Mouse (Mus musculus) thymus, postnatal 14 days (tissue): Measurements from ENCODE around the gene Rad51b.
A peak's percentile ranks its signal among the peaks of the same experiment; 100 is the strongest.

ENCODE experiments used
- DNase-seq: peaks from one replicate; pipeline ENCODE4 v3.0.0; 2021

Rad51b gene

DNA sequence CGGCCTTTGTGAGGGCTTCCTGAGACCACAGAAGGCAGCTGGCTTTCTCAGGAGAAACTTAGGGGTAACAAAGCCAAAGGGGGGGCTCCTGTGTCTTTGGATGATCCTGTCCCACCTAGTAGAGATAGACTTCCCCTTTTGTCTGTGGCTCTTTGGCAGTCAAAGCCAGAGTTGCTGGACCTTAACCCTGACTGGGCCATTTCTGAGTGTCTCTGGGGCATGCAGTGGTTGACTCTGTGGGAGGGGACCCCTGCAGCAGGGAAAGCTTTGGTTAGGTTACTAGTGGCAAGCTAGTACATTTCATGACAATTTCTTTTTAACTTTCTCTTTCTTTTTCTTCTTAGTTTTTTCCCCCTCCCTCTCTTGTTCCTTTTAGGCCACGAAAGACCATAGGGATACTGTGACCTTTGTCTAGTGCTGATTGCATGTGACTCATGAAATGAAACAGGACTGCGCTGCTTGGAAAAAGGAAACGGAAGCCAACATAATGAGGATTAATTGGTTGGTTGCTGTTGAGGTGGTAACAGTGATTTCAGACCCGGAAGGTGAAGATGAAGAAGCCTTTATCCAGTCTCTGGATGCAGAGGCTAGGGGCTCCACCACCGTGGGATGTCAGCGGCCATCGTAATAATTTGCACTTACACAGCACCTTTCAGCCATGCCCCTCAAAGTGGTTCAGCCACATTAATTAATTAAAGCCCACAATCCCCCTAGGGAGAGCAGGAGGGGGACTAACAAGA is 516.7 kb downstream of the Rad51b start:
- no peak for DNase-seq

- DNase-seq = no peak
Observed at GRCm38 (mm10) chr12:79814312-79815091, 517.4 kb downstream of the Rad51b start.

GRCm38 (mm10) chr12:79816241-79816640 is 519.2 kb downstream of the Rad51b start:
- no peak for DNase-seq

DNA sequence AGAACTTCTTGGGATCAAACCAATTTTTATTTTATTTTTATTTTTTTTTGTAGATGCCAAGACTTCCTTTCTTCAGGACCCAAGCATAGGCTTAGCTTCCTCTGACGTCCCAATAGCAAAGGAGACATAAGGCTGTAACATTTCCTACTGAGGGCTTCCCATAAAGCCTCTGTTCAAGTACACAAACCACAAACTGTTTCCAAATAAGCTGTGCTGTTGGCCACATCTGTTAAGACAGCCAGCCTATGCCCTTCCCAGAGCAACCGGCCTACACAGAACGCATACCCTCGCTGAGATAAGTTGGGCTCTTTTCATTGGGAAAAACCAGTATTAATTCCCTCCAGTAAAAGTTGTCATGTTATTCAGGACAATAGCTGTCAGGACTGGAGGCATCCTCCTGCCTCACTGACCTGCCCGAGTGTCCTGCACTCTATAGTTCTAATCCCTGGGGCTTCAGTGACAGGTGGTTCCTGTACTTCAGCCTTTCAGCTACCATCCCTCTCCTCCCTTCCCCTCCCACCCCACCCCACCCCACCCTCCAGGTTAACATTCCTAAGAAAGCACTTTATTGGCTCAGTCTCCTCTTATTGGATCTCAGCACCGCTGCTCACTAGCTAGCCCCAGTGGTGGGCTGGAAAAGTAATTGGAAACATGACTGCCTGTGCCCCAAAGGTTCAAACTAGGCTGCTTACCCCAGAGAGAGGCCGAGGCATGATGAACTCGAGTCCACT is 523.3 kb downstream of the Rad51b start:
- DNase-seq = no peak

- DNase-seq = no peak
Observed at GRCm38 (mm10) chr12:79821901-79822300, 524.8 kb downstream of the Rad51b start.

DNA sequence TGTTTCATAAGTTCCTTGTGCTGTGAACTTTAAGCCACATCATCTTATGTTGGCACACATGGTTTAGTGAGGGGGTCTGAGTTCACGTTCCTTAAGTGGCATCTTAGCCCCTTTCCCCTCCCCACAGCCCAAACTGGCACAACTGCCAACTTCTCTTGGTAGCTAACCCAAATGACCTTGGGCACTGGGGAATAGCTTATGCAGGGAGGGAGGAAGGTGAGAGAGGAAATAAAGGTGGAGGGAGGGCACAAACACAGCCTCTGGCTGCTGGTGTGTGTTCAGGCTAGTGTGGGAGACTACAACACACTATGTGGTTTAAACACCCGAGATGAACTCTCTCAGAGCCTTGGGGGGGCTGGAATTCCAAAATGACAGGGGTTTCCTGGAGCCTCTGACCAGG is 525.3 kb downstream of the Rad51b start:
- no peak for DNase-seq

- DNase-seq = no peak
Observed at GRCm38 (mm10) chr12:79825922-79826321, 528.8 kb downstream of the Rad51b start.

DNA sequence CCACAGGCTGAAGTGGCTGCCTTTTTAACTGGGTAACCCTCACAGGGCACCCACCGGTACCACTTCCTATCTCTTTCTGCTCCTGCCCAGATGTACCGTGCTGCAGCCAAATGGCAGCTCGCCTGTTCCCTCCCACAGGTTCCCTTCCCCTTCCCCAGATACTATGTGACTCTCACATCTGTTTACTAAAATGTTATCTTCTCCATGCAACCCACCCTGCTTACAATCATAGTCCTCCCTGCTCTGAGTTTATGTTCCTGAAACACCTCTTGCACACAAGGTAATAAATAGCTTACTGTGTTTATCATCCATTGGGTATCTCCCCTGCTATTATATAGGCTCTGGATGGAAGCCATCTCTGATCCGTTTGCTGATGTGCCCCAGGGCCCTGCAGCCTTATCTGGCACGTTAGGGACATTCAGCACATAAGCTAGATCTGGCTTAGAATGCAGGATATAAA is 530.2 kb downstream of the Rad51b start:
- no peak for DNase-seq

DNA sequence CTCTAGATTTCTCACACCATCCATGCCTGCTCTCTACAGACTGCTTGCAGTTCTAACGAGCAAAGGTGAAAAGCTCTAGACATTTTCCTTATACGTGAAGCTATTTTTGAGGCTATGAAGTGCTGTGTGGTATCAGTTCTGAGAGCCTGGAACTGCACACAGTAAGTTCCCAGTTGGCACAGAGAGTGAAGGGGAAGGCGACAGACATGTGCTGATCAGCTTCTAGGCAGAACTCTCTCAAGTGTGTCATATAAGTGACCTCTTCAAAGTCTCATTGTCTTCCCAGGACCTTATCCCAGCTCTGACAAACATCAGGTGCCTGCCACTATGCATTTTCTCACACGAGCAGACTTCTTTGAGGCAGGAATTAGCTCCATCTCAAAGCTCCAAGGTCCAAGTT is 530.7 kb downstream of the Rad51b start:
- DNase-seq = no peak

DNA sequence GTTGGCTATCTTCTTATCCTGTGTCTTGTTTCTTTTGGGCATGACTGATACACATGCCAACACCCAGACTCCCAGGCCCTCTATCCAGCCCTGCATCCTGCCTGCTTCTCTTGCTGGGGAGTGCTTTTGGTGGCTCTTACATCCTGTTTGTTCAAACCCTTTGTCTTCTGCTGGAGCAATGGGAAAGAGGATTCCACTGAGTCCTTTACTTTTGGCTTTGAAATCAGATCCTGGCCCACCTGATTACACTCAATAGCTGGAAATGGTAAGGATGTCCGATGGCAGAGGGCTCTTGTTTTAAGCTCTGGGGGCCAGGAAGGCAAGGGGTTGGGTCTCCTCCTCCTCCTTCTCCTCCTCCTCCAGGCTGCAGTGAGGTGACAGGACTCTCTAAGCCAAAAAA is 533.6 kb downstream of the Rad51b start:
- no peak for DNase-seq

DNA sequence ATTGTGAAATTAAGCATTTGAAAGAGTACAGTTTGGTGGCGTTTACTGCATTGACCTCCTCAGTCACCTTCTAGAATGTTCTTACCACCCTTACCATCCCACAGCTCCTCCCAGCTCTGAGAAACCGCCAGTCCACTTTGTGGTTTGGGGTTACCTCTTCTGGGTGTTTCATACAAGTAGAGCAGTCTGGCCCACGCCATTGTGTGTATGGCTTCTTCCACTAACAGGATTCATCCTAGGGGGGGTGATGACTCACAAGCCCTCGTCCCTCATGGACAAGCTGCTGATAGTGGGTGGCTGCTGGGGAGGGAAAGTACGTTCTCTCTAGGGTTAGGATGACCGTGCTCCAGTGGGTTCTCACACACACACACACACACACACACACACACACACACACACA is 535.5 kb downstream of the Rad51b start:
- DNase-seq = no peak

DNA sequence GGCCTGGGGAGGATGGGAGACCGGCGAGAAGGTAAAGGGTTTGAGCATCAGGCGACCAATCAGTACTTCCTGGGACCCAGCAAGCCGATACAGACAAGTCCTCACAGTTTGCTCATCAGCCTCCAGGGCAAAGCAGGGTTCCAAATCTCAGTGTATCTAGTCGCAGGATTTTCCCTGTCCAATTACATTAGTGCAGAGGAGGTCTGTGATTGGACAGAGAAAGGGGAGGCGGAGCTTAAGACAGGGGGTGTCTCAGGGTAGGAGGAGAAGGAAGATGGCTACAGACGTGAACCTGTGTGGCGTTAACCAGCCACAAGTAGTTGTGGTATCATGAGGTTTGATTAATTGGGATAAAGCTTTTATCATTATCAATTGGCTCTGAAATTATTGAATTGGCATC is 538.4 kb downstream of the Rad51b start:
- no peak for DNase-seq

- no peak for DNase-seq
Observed at GRCm38 (mm10) chr12:79838181-79838961, 541.3 kb downstream of the Rad51b start.

DNA sequence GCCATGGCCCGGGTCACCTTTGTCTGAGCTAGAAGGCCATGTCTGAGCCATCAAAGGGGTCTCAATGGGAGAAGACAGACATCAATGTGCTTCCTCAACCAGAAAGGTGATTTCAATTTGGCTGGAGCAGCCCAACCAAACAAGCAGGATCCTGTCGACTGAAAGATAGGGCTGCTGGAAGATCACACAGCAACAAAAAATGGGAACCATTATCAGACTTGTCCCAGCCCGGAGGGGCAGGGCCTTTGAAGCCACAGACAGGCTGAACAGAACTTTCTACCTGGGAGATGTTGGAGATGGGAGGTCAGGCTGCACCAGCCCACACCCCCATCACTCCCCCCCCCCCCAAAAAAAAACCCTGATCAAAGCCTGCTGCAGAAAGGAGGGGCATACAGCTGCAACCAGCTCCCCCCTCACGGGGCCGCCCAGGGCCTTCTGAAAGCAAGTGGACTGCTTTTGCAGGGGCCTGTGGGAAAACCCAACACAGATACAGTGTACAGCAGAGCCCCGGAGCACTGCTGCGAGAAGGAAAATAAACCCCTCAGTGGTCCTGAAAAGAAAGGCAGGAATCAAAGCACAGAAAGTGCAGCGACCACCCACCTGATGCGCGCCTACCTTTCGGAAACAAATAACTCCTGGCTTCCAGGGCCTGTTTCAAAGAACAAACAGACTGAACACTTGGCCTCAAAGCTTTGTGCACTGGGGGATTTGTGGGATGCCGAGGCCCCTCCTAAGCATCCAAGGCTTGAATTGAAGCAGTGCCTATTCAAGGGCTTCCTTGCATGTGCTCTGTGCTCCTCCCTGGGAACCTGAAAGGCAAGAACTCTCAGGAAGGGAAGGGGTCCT is 542.2 kb downstream of the Rad51b start:
- DNase-seq = no peak

GRCm38 (mm10) chr12:79840465-79840864 is 543.4 kb downstream of the Rad51b start:
- no peak for DNase-seq

DNA sequence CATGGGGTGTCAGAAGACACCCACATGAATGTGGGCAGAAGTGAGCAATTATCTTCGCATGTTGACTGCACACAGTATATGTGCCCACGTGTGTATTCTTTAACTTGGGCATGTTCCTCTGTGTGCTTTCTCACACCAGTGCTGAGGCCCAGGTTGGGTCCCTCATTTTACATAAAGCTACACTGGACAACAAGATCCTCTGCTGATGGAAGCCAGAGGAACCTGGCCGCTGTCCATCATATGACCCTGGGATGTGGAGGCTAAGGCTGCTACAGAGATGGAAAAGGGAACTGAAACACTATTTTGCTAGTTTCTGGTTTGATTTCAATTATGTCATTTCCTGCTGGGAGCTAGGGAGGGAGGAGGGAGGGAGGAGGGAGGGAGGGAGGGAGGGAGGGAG is 544.2 kb downstream of the Rad51b start:
- DNase-seq = no peak

DNA sequence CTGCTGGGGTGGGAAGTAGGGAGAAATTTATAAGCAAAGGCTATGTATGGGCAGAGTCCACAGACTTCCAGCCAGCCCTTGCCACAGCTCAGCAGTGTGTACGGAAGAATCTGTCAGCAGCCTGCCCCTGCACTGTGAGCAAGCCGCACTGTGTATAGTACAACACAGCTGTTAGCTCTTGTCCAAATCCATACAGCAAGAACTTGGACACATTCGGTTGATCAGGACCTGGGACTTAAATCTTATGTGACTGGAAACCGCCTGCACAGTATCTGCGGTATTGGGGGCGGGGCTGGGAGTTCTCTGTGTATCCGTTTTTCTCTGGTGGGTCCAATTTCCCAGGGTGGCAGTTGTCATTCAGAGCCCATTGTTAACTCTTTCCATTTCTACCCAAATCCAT is 545.2 kb downstream of the Rad51b start:
- peak; percentile 49 for DNase-seq

DNA sequence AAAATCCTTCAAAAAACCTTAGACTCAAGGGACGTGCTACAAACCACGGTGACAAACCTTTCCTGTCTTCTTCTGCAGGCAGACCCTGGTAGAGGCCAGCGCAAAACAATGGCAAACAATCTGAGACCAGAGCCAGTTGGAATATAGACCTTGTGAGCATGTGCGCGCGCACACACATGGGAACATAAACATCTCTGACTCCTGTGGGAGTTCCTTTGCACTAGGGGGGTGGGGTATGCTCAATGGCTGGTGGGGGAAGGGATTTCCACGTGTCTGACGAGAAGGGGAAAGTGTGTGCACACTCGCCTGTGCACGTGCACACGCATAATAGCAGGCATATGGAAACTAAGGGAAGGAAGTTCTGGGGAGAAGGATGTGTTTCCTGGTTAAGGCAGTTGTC is 545.9 kb downstream of the Rad51b start:
- DNase-seq = no peak

DNA sequence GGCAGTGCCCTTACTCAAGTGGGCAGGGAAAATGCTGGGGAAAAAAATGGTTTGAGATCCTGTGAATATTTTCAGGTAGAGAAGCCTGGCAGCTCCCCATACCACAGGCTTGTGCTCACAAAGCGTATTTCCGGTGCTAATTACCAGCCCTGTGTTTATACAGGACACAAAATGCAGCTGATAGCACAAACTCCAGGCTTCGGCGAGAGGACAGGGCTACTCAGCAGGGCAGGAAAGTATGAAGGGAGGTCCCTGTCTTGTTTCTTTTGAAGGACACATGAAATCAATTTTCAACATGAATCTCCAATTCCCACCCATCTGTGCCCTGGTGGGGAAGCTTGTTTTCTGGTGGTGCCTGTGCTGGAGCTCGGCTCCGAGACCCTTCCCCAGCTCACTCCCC is 546.4 kb downstream of the Rad51b start:
- no peak for DNase-seq

DNA sequence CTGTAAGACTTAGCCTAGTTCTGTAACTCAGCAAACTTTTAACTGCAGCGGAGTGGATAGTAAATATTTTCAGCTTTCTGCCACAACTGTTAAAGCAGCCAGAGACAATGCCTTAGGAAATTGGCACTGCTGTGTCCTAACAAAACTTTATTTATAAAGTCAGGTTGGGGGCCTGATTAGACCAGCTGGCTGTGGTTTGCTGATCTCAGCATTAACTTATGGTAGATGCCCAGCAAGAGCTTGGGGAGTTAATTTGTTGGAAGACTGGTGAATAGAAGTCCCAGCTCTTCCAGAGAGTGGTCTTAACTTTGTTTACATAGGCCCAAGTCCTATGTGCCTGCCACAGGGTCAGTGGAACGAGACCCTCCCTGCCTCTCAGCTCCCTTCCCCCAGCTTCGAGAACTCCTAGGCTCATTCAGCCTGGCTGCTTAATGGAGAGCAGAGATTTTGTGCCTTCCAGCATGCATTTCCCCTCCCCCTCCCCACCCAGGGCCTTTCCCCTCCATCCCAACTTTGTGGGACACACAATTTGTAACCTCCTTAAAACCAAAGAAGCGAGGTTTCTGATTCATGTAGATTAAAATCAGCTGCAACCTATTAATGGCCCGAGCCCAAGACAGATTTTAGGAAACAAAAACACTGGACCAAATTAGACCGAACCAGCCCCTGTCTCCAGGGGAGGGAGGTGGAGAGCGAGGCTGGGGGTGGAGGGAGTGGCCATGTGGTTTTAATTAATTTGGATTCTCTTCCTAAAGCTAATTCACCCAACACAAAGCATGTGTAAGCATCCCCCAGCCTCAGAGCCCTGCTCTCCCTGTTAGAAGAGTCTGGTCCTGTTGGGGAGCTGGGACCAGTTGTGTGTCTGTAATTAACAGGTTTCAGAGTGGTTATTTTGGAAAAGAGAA is 549.4 kb downstream of the Rad51b start:
- no peak for DNase-seq

DNA sequence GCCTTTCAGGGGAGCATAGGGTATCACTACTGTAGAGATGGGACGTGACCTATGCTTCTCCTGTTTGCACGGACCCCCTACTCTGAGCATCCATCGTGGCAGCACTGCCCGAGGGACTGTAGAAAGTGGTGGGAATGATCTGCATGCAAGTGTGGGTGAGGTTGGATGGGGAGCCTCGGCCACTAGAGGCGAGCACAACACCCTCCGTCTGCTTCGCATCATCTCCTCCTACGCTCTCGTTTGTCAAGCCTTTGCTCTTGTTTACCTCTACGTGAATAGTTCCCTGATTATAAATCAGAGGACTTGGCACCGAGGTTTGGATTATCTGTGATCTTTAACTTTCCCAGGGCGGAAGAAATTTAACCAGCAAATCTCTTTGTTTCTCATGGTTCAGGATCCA is 551.5 kb downstream of the Rad51b start:
- DNase-seq = no peak
